Mouse (Mus musculus) G1E (cell line): ENCODE data around the gene Tshz2. TPM values are rescaled to one million over a fixed set of nuclear protein-coding genes. Genes with fewer than 3 reads are reported as not detected.

Experiments
- ATAC-seq: 2 replicates; pipeline ENCODE4 v1.8.0; 2016; ENCODE audit warnings: mild to moderate bottlenecking; ENCODE audit not compliant: insufficient number of reproducible peaks, poor library complexity, low FRiP score, severe bottlenecking; ENCODE audit errors: extremely low read depth
- DNase-seq: peaks from one replicate; pipeline ENCODE4 v3.0.0; 2012; ENCODE audit warnings: low spot score
- H3K27me3 ChIP-seq: 2 replicates; pipeline ENCODE4 v1.6.1; 2012; ENCODE audit warnings: mild to moderate bottlenecking, low read length, inconsistent platforms; ENCODE audit not compliant: insufficient read depth
- H3K36me3 ChIP-seq: replicated peaks from 2 replicates; pipeline ENCODE3; 2012; ENCODE audit warnings: mild to moderate bottlenecking, inconsistent platforms
- H3K4me1 ChIP-seq: 2 replicates; pipeline ENCODE4 v1.6.1; 2012; ENCODE audit warnings: low read depth, low read length, inconsistent platforms, mixed read lengths; ENCODE audit not compliant: insufficient read depth
- H3K4me3 ChIP-seq: 2 replicates; pipeline ENCODE4 v1.5.1; 2012; ENCODE audit warnings: low read depth, mild to moderate bottlenecking, inconsistent platforms, low read length, moderate library complexity, mixed read lengths
- H3K9me3 ChIP-seq: replicated peaks from 2 replicates; pipeline ENCODE4 v1.6.1; 2012; ENCODE audit warnings: inconsistent platforms
- CTCF ChIP-seq: IDR thresholded peaks from 2 replicates; pipeline ENCODE4 v1.5.1; 2012; ENCODE audit warnings: low read depth, low read length, inconsistent platforms, mixed read lengths
- GATA1 ChIP-seq: IDR thresholded peaks from 2 replicates; pipeline ENCODE4 v1.6.1; 2012; ENCODE audit warnings: borderline replicate concordance, low read length, inconsistent platforms, mixed read lengths
- GATA2 ChIP-seq: IDR thresholded peaks from 2 replicates; pipeline ENCODE4 v1.6.1; 2012; ENCODE audit warnings: low read depth, low read length, inconsistent platforms, borderline replicate concordance
- POLR2AphosphoS5 ChIP-seq: IDR thresholded peaks from 2 replicates; pipeline ENCODE4 v1.6.1; 2012; ENCODE audit warnings: low read depth, low read length, inconsistent platforms; ENCODE audit not compliant: insufficient replicate concordance
- TAL1 ChIP-seq: conservative IDR thresholded peaks from 2 replicates; pipeline ENCODE4 v1.6.1; 2012; ENCODE audit warnings: low read depth, low read length, inconsistent platforms, mixed read lengths
- polyA plus RNA-seq: library from polyadenylated mRNA; stranded (reverse); fragments of >175 nt; gene quantifications from 2 replicates; pipeline ENCODE4 v1.2.3, GENCODE M21; 2012
- total RNA-seq, 2 experiments: library from RNA; stranded (forward) in 1 of 2; stranded (reverse) in 1 of 2; fragments of 200-1000 nt in 1 of 2; fragments of >200 nt in 1 of 2; fragmentation: Nextera tagmentation in 1 of 2; gene quantifications; 2 replicates each; pipeline ENCODE4 v1.2.3; 2014 to 2017

Gene Tshz2
- total and polyA plus RNA-seq, 3 experiments, result 0.16 TPM; not detected in 2

DNA sequence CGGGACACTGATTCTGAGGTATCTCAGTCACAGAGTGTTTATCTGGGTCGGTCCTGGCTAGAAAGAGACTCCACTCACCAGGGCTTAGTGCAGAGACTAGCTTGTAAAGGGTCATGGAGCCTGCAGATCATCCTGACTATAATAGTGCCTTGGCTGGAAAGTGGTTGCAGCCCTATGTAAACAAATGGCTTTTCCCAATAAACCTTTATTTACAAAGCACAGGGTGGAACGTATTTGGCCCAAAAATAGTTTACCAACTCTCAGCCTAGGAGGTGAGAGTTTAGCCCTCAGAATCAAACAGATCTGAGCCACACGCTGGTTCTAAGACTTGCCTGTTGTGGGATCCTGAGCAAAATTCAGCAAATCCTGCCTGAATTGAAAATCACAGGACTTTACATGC lies 111.1 kb downstream of the Tshz2 start:
- Histone ChIP-seq H3K36me3 (no peaks in the 10 kb centered on the region), H3K4me1 (no peaks in the 10 kb centered on the region), H3K4me3 (no peak overlapping the region), H3K9me3 (peaks cover 77% of the 10 kb centered on the region), H3K27me3 (no peaks in the 10 kb centered on the region)
- TF ChIP-seq GATA2, result no peak
- DNase-seq (no peak), ATAC-seq (no peak)

DNA sequence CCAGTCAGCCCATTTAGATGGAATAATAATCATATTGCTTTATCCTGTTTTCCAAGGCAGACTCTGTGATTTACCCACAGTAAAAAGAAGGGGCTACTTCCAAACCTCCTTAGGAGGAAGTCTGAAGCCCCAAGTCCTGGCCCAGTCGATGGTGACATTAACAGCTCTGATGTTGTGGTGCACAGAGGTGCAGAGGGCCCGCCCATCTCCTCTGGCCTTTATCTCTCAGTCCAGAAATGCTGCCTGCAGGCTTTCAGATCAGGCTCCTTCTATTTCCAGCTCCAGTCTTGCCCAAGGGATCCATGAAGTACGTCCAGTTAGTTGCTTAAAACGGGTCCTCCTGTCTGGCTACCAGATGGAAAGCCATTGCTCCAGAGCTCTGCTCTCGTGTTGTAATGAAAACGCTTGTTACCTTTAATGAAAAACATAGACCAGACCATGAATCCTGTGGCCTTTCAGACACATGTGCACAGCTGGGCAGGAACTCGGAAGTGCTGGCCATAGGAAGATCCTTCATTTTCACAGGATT lies 114.4 kb downstream of the Tshz2 start:
- H3K4me1 ChIP-seq, result no peaks in the 10 kb centered on the region
- H3K27me3 ChIP-seq, result no peaks in the 10 kb centered on the region
- no peak overlapping the region for H3K4me3 ChIP-seq
- ATAC-seq, result no peak
- TF ChIP-seq TAL1 (no peak), CTCF (no peak), GATA2 (no peak), POLR2AphosphoS5 (no peak), GATA1 (no peak)
- no peak for DNase-seq
- H3K36me3 ChIP-seq, result no peaks in the 10 kb centered on the region
- H3K9me3 ChIP-seq, result peaks cover 64% of the 10 kb centered on the region

DNA sequence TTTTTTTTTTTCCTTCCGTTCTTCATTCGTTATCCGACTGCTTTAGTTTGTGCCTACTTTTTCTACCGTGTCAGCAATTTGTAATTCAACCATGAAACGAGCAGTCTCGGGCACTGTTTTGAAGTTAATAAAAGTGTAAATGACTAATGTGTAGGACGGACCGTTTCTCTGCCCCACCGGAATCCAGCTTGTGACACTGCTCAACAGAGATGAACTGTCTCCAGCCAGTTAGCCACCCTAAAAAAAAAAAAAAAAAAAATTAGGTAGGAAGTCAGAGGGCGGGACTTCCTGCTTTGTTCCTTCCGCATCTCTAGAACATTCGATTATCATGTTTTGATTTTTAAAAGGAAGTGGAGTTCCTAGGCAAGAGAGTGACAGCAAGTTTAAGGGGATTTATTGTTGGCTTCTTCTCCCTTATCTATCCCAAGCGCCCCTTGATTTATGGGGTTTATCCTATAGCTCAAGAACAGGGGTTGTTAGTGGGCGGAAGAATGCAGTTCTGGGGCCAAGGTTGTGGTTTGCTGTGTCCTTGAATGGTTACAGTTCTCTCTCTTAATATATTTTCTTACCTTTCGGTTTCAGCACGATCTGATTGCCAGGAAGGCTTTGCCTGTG lies 116.6 kb downstream of the Tshz2 start:
- DNase-seq (no peak), ATAC-seq (no peak)
- H3K9me3 ChIP-seq, result peaks cover 71% of the 10 kb centered on the region
- no peaks in the 10 kb centered on the region for H3K27me3 ChIP-seq
- no peaks in the 10 kb centered on the region for H3K4me1 ChIP-seq
- TF ChIP-seq TAL1, result no peak
- no peak for TF ChIP-seq POLR2AphosphoS5
- no peak for TF ChIP-seq GATA1
- TF ChIP-seq CTCF, result no peak
- TF ChIP-seq GATA2, result no peak
- no peaks in the 10 kb centered on the region for H3K36me3 ChIP-seq
- H3K4me3 ChIP-seq, result no peak overlapping the region

DNA sequence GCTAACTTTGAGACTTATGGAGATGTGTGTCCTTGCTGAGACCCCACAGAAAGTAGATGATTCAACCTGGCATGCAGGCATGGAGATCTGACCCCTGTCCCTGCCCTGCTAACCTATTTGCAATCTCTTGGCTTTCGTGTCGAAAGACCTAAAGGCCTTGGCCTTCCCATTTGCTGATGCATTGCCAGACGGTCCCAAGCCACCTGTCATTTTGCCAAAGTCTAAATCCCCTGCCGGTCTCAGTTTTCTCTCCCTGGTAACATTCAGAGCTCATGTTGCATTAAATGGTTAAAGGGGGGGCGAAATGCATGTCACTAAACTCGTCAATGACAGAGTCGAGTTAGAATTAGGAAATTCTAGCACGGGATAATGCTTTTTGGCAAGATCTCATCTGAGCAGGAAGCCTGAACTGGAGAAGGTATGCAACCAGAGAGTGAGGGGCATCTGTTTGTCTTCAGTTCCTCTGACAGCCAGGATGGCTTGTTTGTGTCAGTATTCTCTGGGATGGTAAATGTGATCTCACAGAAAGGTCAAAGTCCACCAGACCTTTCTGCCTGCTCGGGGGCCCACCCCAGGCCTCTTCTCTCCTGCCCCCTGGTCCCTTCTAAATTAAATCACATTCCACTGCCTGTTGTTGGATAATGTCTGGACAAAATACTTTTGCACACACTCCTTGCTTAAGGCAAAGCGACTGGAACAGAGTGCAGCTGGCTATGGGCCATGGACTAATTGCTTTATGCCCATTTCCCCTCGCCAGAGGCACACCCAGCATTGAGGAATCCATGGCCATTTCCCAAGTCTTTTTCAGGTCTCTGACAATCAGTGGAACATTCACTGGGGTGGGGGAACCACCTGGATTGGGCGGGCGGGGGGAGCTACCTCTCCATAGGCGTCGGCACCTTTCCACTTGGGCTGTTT lies 118.0 kb downstream of the Tshz2 start:
- ATAC-seq (no peak), DNase-seq (no peak)
- H3K27me3 ChIP-seq, result no peaks in the 10 kb centered on the region
- TF ChIP-seq POLR2AphosphoS5 (no peak), TAL1 (no peak), CTCF (no peak), GATA1 (no peak), GATA2 (no peak)
- H3K4me1 ChIP-seq, result no peaks in the 10 kb centered on the region
- H3K9me3 ChIP-seq, result peaks cover 72% of the 10 kb centered on the region
- no peaks in the 10 kb centered on the region for H3K36me3 ChIP-seq
- no peak overlapping the region for H3K4me3 ChIP-seq

DNA sequence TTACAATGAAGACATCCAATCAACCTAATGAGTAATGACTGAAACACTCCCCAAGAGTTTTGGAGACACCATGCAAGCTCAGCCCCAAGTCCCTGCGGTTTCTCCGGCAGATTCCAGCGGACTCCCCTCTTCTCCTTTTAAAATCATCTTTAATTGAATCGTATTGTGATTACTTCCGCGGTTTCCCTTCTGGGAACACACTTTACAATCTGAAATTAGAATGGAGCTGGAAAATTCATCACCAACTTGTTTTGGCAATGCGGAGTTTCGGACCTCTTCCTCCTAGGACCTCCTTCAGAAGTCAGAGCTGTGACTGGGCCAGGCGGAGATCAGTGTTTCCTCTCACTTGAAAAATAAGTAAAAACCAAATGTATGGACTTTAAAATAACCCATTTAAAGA lies 119.3 kb downstream of the Tshz2 start:
- Histone ChIP-seq H3K4me1 (no peaks in the 10 kb centered on the region), H3K36me3 (no peaks in the 10 kb centered on the region), H3K27me3 (no peaks in the 10 kb centered on the region), H3K4me3 (no peak overlapping the region), H3K9me3 (peaks cover 76% of the 10 kb centered on the region)
- ATAC-seq (no peak), DNase-seq (no peak)
- no peak for TF ChIP-seq CTCF
- no peak for TF ChIP-seq GATA1
- no peak for TF ChIP-seq GATA2
- TF ChIP-seq POLR2AphosphoS5, result no peak
- no peak for TF ChIP-seq TAL1

DNA sequence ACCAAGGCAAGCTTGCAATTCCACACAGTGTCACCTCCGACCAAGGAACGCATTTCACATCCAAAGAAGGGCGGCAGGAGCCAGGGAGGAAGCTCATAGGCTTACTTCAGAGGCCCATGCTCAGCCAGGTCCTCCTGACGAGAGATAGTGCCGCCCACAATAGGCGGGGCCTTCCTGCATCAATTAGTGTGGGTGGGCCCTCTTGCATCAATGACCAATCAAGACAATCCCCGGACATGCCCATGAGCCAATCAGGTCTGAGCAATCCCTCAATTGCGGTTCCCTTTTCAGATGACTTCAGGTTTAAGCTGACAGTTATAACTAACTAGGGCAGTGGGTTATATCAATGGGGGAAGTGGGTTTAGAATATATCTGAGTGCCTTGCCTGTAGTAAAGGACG lies 120.6 kb downstream of the Tshz2 start:
- no peaks in the 10 kb centered on the region for H3K27me3 ChIP-seq
- no peak for ATAC-seq
- no peaks in the 10 kb centered on the region for H3K36me3 ChIP-seq
- TF ChIP-seq CTCF (no peak), POLR2AphosphoS5 (no peak), TAL1 (no peak), GATA2 (no peak), GATA1 (no peak)
- no peak for DNase-seq
- H3K4me3 ChIP-seq, result no peak overlapping the region
- H3K9me3 ChIP-seq, result peaks cover 76% of the 10 kb centered on the region
- no peaks in the 10 kb centered on the region for H3K4me1 ChIP-seq
